Mouse (Mus musculus) E14TG2a.4 (cell line): ENCODE results near the gene Esr1.

Experiments
- CTCF ChIP-seq: conservative IDR thresholded peaks from 2 replicates; pipeline ENCODE4 v1.5.1; 2014; ENCODE audit warnings: low read length
- NANOG ChIP-seq: IDR thresholded peaks from 2 replicates; pipeline ENCODE4 v1.6.1; 2014; ENCODE audit warnings: borderline replicate concordance, low read length, mixed read lengths
- POU5F1 ChIP-seq: IDR thresholded peaks from 2 replicates; pipeline ENCODE4 v1.6.1; 2014; ENCODE audit warnings: low read length, borderline replicate concordance

- no peak for TF ChIP-seq POU5F1
- TF ChIP-seq CTCF, result no peak
- TF ChIP-seq NANOG, result no peak
Measured at GRCm38 (mm10) chr10:5012004-5012403, 400.6 kb downstream of the Esr1 start.
